Mouse (Mus musculus): ENCODE results near the gene Engase. TPM values are rescaled to one million over a fixed set of nuclear protein-coding genes. Genes with fewer than 3 reads are reported as not detected.
A peak's percentile ranks its signal among the peaks of the same experiment; 100 is the strongest.

Engase gene
- 6.5 and 9.6 TPM in 2 replicates for polyA plus RNA-seq (2015; fragmentation: Nextera tagmentation; extraction: Ambion mirVana)

GRCm38 (mm10) chr11:118476396-118477373 lies at the start of gene Engase:
Gene Engase (plus strand): TSS chr11:118476829.
- Histone ChIP-seq H3K4me1 (peaks cover 9% of the 10 kb centered on the region), H3K27ac (peak within 1 kb of the TSS; percentile 51; the same call in 1 of the 2 replicates), H3K9me3 (no peaks in the 10 kb centered on the region), H3K36me3 (peaks cover 3% of the 10 kb centered on the region), H3K4me2 (peak within 1 kb of the TSS; percentile 91), H3K9ac (peak within 1 kb of the TSS; percentile 82), H3K4me3 (peak within 1 kb of the TSS; percentile 80), H3K27me3 (no peaks in the 10 kb centered on the region)
- WGBS, result 1% methylated on average over 52 of the region's 57 CpGs
- peak; percentile 98 for ATAC-seq (ENCODE audit: insufficient number of reproducible peaks, insufficient read depth, low FRiP score, low TSS enrichment, low read depth)

GRCm38 (mm10) chr11:118427266-118427779 lies 49.3 kb upstream of the Engase start:
- peak overlapping the region; percentile 74; the same call in 1 of the 2 replicates for H3K9ac ChIP-seq
- no peaks in the 10 kb centered on the region for H3K36me3 ChIP-seq
- H3K4me2 ChIP-seq, result peak overlapping the region; percentile 75
- no peaks in the 10 kb centered on the region for H3K9me3 ChIP-seq
- peaks cover 81% of the 10 kb centered on the region for H3K4me1 ChIP-seq
- 22% methylated on average over 3 of the region's 3 CpGs for WGBS
- no peak for ATAC-seq (ENCODE audit: insufficient number of reproducible peaks, insufficient read depth, low FRiP score, low TSS enrichment, low read depth)
- H3K27me3 ChIP-seq, result no peaks in the 10 kb centered on the region
- peak overlapping the region; percentile 89 for H3K27ac ChIP-seq
- peak overlapping the region; percentile 49 for H3K4me3 ChIP-seq

GRCm38 (mm10) chr11:118427986-118428385 lies 48.6 kb upstream of the Engase start, which contains the start of gene C1qtnf1:
Gene C1qtnf1 (plus strand): TSS chr11:118428203.
- no peaks in the 10 kb centered on the region for H3K9me3 ChIP-seq
- peak within 1 kb of the TSS; percentile 75 for H3K4me2 ChIP-seq
- no peak for ATAC-seq (ENCODE audit: insufficient number of reproducible peaks, insufficient read depth, low FRiP score, low TSS enrichment, low read depth)
- no peaks in the 10 kb centered on the region for H3K36me3 ChIP-seq
- WGBS, result 1% methylated on average over 8 of the region's 8 CpGs
- peak within 1 kb of the TSS; percentile 89 for H3K27ac ChIP-seq
- H3K27me3 ChIP-seq, result no peaks in the 10 kb centered on the region
- peaks cover 85% of the 10 kb centered on the region for H3K4me1 ChIP-seq
- H3K4me3 ChIP-seq, result peak within 1 kb of the TSS; percentile 49
- peak within 1 kb of the TSS; percentile 74 for H3K9ac ChIP-seq

GRCm38 (mm10) chr11:118428460-118428868 lies 48.2 kb upstream of the Engase start:
- H3K4me3 ChIP-seq, result peak overlapping the region; percentile 49
- peak overlapping the region; percentile 74 for H3K9ac ChIP-seq
- H3K4me2 ChIP-seq, result peak overlapping the region; percentile 75
- no peak for ATAC-seq (ENCODE audit: insufficient number of reproducible peaks, insufficient read depth, low FRiP score, low TSS enrichment, low read depth)
- WGBS, result 5% methylated on average over 11 of the region's 11 CpGs
- H3K36me3 ChIP-seq, result no peaks in the 10 kb centered on the region
- no peaks in the 10 kb centered on the region for H3K27me3 ChIP-seq
- no peaks in the 10 kb centered on the region for H3K9me3 ChIP-seq
- peaks cover 85% of the 10 kb centered on the region for H3K4me1 ChIP-seq
- H3K27ac ChIP-seq, result peak overlapping the region; percentile 89

- no peaks in the 10 kb centered on the region for H3K27me3 ChIP-seq
- peak overlapping the region; percentile 89 for H3K27ac ChIP-seq
- H3K4me3 ChIP-seq, result peak overlapping the region; percentile 49
- peaks cover 85% of the 10 kb centered on the region for H3K4me1 ChIP-seq
- WGBS, result 41% methylated on average over 8 of the region's 8 CpGs
- H3K9me3 ChIP-seq, result no peaks in the 10 kb centered on the region
- peak overlapping the region; percentile 75 for H3K4me2 ChIP-seq
- H3K36me3 ChIP-seq, result no peaks in the 10 kb centered on the region
- peak overlapping the region; percentile 74 for H3K9ac ChIP-seq
- ATAC-seq (ENCODE audit: insufficient number of reproducible peaks, insufficient read depth, low FRiP score, low TSS enrichment, low read depth), result no peak
Measured at GRCm38 (mm10) chr11:118428944-118429709, 47.5 kb upstream of the Engase start.

GRCm38 (mm10) chr11:118430291-118430885 lies 46.2 kb upstream of the Engase start:
- peak overlapping the region; percentile 36; the same call in 1 of the 2 replicates for H3K9ac ChIP-seq
- 18% methylated on average over 4 of the region's 4 CpGs for WGBS
- H3K27ac ChIP-seq, result peak overlapping the region; percentile 89; the same call in 1 of the 2 replicates
- H3K4me2 ChIP-seq, result peak overlapping the region; percentile 75
- no peaks in the 10 kb centered on the region for H3K27me3 ChIP-seq
- no peaks in the 10 kb centered on the region for H3K9me3 ChIP-seq
- H3K4me1 ChIP-seq, result peaks cover 84% of the 10 kb centered on the region
- H3K36me3 ChIP-seq, result no peaks in the 10 kb centered on the region
- H3K4me3 ChIP-seq, result peak overlapping the region; percentile 49; the same call in 1 of the 2 replicates
- ATAC-seq (ENCODE audit: insufficient number of reproducible peaks, insufficient read depth, low FRiP score, low TSS enrichment, low read depth), result no peak

GRCm38 (mm10) chr11:118431100-118431948 lies 45.3 kb upstream of the Engase start:
- WGBS, result 59% methylated on average over 16 of the region's 16 CpGs
- Histone ChIP-seq H3K4me2 (peak overlapping the region; percentile 75; the same call in 1 of the 2 replicates), H3K9me3 (no peaks in the 10 kb centered on the region), H3K9ac (0 out of 2 replicates have a peak overlapping the region, but pooled peaks have one; percentile 36), H3K4me3 (no peak overlapping the region), H3K27ac (peak overlapping the region; percentile 65), H3K27me3 (no peaks in the 10 kb centered on the region), H3K36me3 (no peaks in the 10 kb centered on the region), H3K4me1 (peaks cover 86% of the 10 kb centered on the region)
- no peak for ATAC-seq (ENCODE audit: insufficient number of reproducible peaks, insufficient read depth, low FRiP score, low TSS enrichment, low read depth)

- no peak for ATAC-seq (ENCODE audit: insufficient number of reproducible peaks, insufficient read depth, low FRiP score, low TSS enrichment, low read depth)
- peak overlapping the region; percentile 80 for H3K27ac ChIP-seq
- H3K36me3 ChIP-seq, result no peaks in the 10 kb centered on the region
- no peaks in the 10 kb centered on the region for H3K9me3 ChIP-seq
- H3K4me1 ChIP-seq, result peaks cover 92% of the 10 kb centered on the region
- peak overlapping the region; percentile 57 for H3K9ac ChIP-seq
- no peaks in the 10 kb centered on the region for H3K27me3 ChIP-seq
- peak overlapping the region; percentile 30 for H3K4me3 ChIP-seq
- H3K4me2 ChIP-seq, result peak overlapping the region; percentile 53
- 58% methylated on average over 10 of the region's 10 CpGs for WGBS
Measured at GRCm38 (mm10) chr11:118433398-118433868, 43.2 kb upstream of the Engase start.

- peak overlapping the region; percentile 53 for H3K4me2 ChIP-seq
- peak overlapping the region; percentile 80 for H3K27ac ChIP-seq
- H3K4me1 ChIP-seq, result peaks cover 92% of the 10 kb centered on the region
- 38% methylated on average over 13 of the region's 13 CpGs for WGBS
- H3K27me3 ChIP-seq, result no peaks in the 10 kb centered on the region
- no peaks in the 10 kb centered on the region for H3K36me3 ChIP-seq
- peak overlapping the region; percentile 57 for H3K9ac ChIP-seq
- ATAC-seq (ENCODE audit: insufficient number of reproducible peaks, insufficient read depth, low FRiP score, low TSS enrichment, low read depth), result no peak
- no peaks in the 10 kb centered on the region for H3K9me3 ChIP-seq
- peak overlapping the region; percentile 30 for H3K4me3 ChIP-seq
Measured at GRCm38 (mm10) chr11:118434093-118434492, 42.5 kb upstream of the Engase start.

- H3K4me2 ChIP-seq, result no peak overlapping the region
- H3K27ac ChIP-seq, result no peak overlapping the region
- H3K27me3 ChIP-seq, result no peaks in the 10 kb centered on the region
- peaks cover 78% of the 10 kb centered on the region for H3K4me1 ChIP-seq
- no peak overlapping the region for H3K9ac ChIP-seq
- no peak overlapping the region for H3K4me3 ChIP-seq
- H3K36me3 ChIP-seq, result no peaks in the 10 kb centered on the region
- 35% methylated on average over 6 of the region's 6 CpGs for WGBS
- ATAC-seq (ENCODE audit: insufficient number of reproducible peaks, insufficient read depth, low FRiP score, low TSS enrichment, low read depth), result no peak
- no peaks in the 10 kb centered on the region for H3K9me3 ChIP-seq
Measured at GRCm38 (mm10) chr11:118436471-118436935, 40.1 kb upstream of the Engase start.

All from embryonic facial prominence, embryonic 13.5 days (tissue).